Mouse (Mus musculus) kidney, adult 2 months (tissue): ENCODE measurements at regions not wholly inside any gene's neighbourhood (a gene's known extent, or its start where the extent isn't known, plus 50 kb on each side); places are given as distances from the start of the nearest gene placed in this dataset.

Experiments used
- CTCF ChIP-seq: fragments of 200-500 bp; conservative IDR thresholded peaks from 2 replicates; pipeline ENCODE4 v1.5.1; 2011; ENCODE audit warnings: low read depth, mild to moderate bottlenecking, control low read depth, low read length, moderate library complexity, mixed read lengths; ENCODE audit not compliant: insufficient read depth, insufficient read length
- POLR2A ChIP-seq: fragments of 200-500 bp; IDR thresholded peaks from one replicate; pipeline ENCODE4 v1.6.1; 2011; ENCODE audit warnings: low read depth, low read length, control low read depth

- TF ChIP-seq CTCF, result no peak
- TF ChIP-seq POLR2A, result no peak
Measured at GRCm38 (mm10) chr3:132533323-132533904, 96.2 kb upstream of the Gimd1 start.
